Mouse (Mus musculus): ENCODE data around the gene C2cd3. TPM values are rescaled to one million over a fixed set of nuclear protein-coding genes. Genes with fewer than 3 reads are reported as not detected.

The C2cd3 gene
- 46.9 and 48.8 TPM in 2 replicates for polyA plus RNA-seq (2014; fragmentation: Nextera tagmentation; extraction: Ambion mirVana)

GRCm38 (mm10) chr7:100371495-100372451 lies at the start of gene C2cd3, which contains the start of gene Ppme1:
C2cd3 (plus strand) TSS chr7:100372233.
Ppme1 (minus strand) TSS chr7:100372307.
- ATAC-seq (replicated peaks; ENCODE audit: low FRiP score), result peak; percentile 97
- Histone ChIP-seq H3K27me3 (ENCODE audit: control insufficient read depth, insufficient read depth, low read length) (no peaks in the 10 kb centered on the region), H3K4me3 (ENCODE audit: low read depth, low read length) (peak within 1 kb of the TSS; percentile 74)

DNA sequence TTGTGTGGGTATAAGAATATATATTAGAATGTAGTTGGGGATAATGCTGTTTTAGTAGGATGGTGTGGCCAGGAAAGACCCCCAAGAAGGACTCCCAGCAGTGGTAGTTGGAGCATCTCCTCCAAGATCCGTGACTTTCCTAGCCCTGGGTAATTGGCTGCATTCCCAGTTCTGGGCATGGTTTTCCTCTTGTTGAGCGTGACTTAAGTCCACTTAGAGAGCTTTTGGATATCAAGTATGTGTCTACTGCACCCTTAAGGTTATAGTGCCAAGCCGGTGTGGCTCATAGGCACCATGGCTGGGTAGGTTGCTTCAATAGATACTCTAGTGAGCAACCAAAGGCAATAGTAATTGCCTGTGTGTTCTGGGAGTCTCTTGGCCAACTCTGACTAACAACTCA lies 48.3 kb upstream of the C2cd3 start:
- DNase-seq (ENCODE audit: low spot score), result no peak
- no peak overlapping the region for H3K27ac ChIP-seq (ENCODE audit: low read depth, low read length)
- no peak overlapping the region for H3K4me3 ChIP-seq (ENCODE audit: low read depth, low read length)
- no peaks in the 10 kb centered on the region for H3K27me3 ChIP-seq (ENCODE audit: control insufficient read depth, insufficient read depth, low read length)
- no peaks in the 10 kb centered on the region for H3K4me1 ChIP-seq (replicated peaks; ENCODE audit: control insufficient read depth, insufficient read depth, low read length)
- H3K36me3 ChIP-seq (ENCODE audit: control insufficient read depth, insufficient read depth, low read length), result no peaks in the 10 kb centered on the region; the same call in 1 of the 2 replicates
- 98% methylated on average over 3 of the region's 3 CpGs for WGBS
- ATAC-seq (replicated peaks; ENCODE audit: low FRiP score), result no peak
- no peak overlapping the region for H3K4me2 ChIP-seq (ENCODE audit: low read depth, low read length, severe bottlenecking)
- no peaks in the 10 kb centered on the region for H3K9me3 ChIP-seq (ENCODE audit: control insufficient read depth, low read length)
- no peak overlapping the region for H3K9ac ChIP-seq (ENCODE audit: low read length)

More at GRCm38 (mm10) chr7:100371495-100372451, at the start of gene C2cd3, which contains the start of gene Ppme1:
- WGBS, result under 1% methylated on average over 53 of the region's 54 CpGs
- H3K4me2 ChIP-seq (ENCODE audit: low read depth, low read length, severe bottlenecking), result peak within 1 kb of the TSS; percentile 67
- peak within 1 kb of the TSS; percentile 90 for H3K27ac ChIP-seq (ENCODE audit: low read depth, low read length)
- no peaks in the 10 kb centered on the region; the same call in 1 of the 2 replicates for H3K36me3 ChIP-seq (ENCODE audit: control insufficient read depth, insufficient read depth, low read length)
- peak within 1 kb of the TSS; percentile 85 for H3K9ac ChIP-seq (ENCODE audit: low read length)
- H3K4me1 ChIP-seq (replicated peaks; ENCODE audit: control insufficient read depth, insufficient read depth, low read length), result peaks cover 4% of the 10 kb centered on the region; the same call in 1 of the 2 replicates
- H3K9me3 ChIP-seq (ENCODE audit: control insufficient read depth, low read length), result no peaks in the 10 kb centered on the region
- peak; percentile 100 for DNase-seq (ENCODE audit: low spot score)

DNA sequence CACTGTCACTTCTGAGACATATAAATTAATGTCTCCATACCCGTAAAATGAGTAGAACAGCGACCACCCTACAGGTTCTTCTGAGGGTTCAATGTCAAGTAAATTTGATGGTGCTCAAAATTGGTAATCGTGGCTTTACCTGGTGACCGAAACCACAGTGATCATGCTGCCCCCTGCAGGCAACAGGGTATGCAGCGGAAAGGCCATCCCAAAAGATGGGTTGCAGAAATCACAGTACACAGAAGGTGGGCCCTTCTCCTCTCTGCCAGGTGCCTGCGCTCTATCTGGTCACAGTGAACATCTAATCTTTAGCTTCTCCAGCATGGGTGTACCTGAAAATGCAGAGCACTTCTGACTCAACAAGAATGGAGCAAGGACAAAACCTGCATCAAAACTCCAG lies 46.6 kb upstream of the C2cd3 start:
- no peaks in the 10 kb centered on the region for H3K27me3 ChIP-seq (ENCODE audit: control insufficient read depth, insufficient read depth, low read length)
- DNase-seq (ENCODE audit: low spot score), result peak; percentile 64
- H3K9ac ChIP-seq (ENCODE audit: low read length), result no peak overlapping the region
- no peaks in the 10 kb centered on the region for H3K9me3 ChIP-seq (ENCODE audit: control insufficient read depth, low read length)
- 84% methylated on average over 6 of the region's 6 CpGs for WGBS
- ATAC-seq (replicated peaks; ENCODE audit: low FRiP score), result no peak
- no peaks in the 10 kb centered on the region; the same call in 1 of the 2 replicates for H3K36me3 ChIP-seq (ENCODE audit: control insufficient read depth, insufficient read depth, low read length)
- H3K4me2 ChIP-seq (ENCODE audit: low read depth, low read length, severe bottlenecking), result no peak overlapping the region
- H3K27ac ChIP-seq (ENCODE audit: low read depth, low read length), result no peak overlapping the region
- no peak overlapping the region for H3K4me3 ChIP-seq (ENCODE audit: low read depth, low read length)
- H3K4me1 ChIP-seq (replicated peaks; ENCODE audit: control insufficient read depth, insufficient read depth, low read length), result no peaks in the 10 kb centered on the region

DNA sequence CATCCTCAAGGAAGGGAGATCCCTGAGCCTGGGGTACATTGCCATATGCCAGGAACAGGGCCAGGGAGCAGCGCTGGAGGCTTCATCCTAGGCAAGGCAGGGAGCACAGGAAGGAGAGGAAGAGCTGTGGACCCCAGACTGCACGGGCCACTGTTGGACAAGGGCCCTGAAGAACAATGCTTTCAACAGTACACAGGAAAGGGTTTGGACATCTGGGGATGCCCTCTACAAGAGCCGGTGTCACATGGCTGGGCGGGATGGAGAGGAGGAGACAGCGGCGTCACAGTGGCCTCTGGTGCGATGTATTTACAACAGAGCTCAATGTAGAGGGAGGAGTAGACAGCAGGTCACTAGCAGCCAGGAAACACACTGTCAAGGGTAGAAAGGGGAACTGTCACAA lies 44.5 kb upstream of the C2cd3 start:
- no peak overlapping the region for H3K27ac ChIP-seq (ENCODE audit: low read depth, low read length)
- H3K9me3 ChIP-seq (ENCODE audit: control insufficient read depth, low read length), result no peaks in the 10 kb centered on the region
- H3K27me3 ChIP-seq (ENCODE audit: control insufficient read depth, insufficient read depth, low read length), result no peaks in the 10 kb centered on the region
- no peak overlapping the region for H3K4me3 ChIP-seq (ENCODE audit: low read depth, low read length)
- 90% methylated on average over 7 of the region's 7 CpGs for WGBS
- ATAC-seq (replicated peaks; ENCODE audit: low FRiP score), result no peak
- no peak for DNase-seq (ENCODE audit: low spot score)
- peaks cover 3% of the 10 kb centered on the region; the same call in 1 of the 2 replicates for H3K36me3 ChIP-seq (ENCODE audit: control insufficient read depth, insufficient read depth, low read length)
- H3K4me1 ChIP-seq (replicated peaks; ENCODE audit: control insufficient read depth, insufficient read depth, low read length), result no peaks in the 10 kb centered on the region
- no peak overlapping the region for H3K4me2 ChIP-seq (ENCODE audit: low read depth, low read length, severe bottlenecking)
- no peak overlapping the region for H3K9ac ChIP-seq (ENCODE audit: low read length)

DNA sequence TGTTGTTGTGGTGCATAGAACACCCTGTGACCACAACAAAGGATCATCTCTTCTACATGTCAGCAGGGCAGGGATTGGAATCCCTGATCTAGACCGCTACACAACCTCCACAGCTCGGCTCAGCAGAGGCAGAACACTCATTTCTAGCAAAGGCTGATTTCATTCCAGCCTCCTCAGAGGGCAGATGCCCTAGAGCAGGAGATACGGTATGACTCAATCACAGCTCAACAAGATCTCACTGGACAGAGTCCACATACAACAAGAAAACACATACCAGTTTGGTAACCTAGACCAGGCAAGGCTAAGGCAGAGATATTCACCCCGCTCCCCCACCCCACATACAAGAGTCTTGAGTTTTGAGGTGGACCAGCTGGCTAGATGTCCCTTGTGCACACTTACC lies 43.4 kb upstream of the C2cd3 start:
- Histone ChIP-seq H3K4me1 (replicated peaks; ENCODE audit: control insufficient read depth, insufficient read depth, low read length) (no peaks in the 10 kb centered on the region), H3K27ac (ENCODE audit: low read depth, low read length) (no peak overlapping the region), H3K9ac (ENCODE audit: low read length) (no peak overlapping the region), H3K4me3 (ENCODE audit: low read depth, low read length) (no peak overlapping the region), H3K4me2 (ENCODE audit: low read depth, low read length, severe bottlenecking) (no peak overlapping the region), H3K27me3 (ENCODE audit: control insufficient read depth, insufficient read depth, low read length) (no peaks in the 10 kb centered on the region), H3K36me3 (ENCODE audit: control insufficient read depth, insufficient read depth, low read length) (peaks cover 3% of the 10 kb centered on the region; the same call in 1 of the 2 replicates), H3K9me3 (ENCODE audit: control insufficient read depth, low read length) (no peaks in the 10 kb centered on the region)
- DNase-seq (ENCODE audit: low spot score) (no peak), ATAC-seq (replicated peaks; ENCODE audit: low FRiP score) (no peak)
- 96% methylated on average over 4 of the region's 4 CpGs for WGBS

- no peak overlapping the region for H3K4me2 ChIP-seq (ENCODE audit: low read depth, low read length, severe bottlenecking)
- H3K27ac ChIP-seq (ENCODE audit: low read depth, low read length), result no peak overlapping the region
- H3K9ac ChIP-seq (ENCODE audit: low read length), result no peak overlapping the region
- DNase-seq (ENCODE audit: low spot score) (no peak), ATAC-seq (replicated peaks; ENCODE audit: low FRiP score) (no peak)
- H3K9me3 ChIP-seq (ENCODE audit: control insufficient read depth, low read length), result no peaks in the 10 kb centered on the region
- WGBS, result 93% methylated on average over 3 of the region's 3 CpGs
- peaks cover 6% of the 10 kb centered on the region; the same call in 1 of the 2 replicates for H3K36me3 ChIP-seq (ENCODE audit: control insufficient read depth, insufficient read depth, low read length)
- H3K4me1 ChIP-seq (replicated peaks; ENCODE audit: control insufficient read depth, insufficient read depth, low read length), result no peaks in the 10 kb centered on the region
- H3K27me3 ChIP-seq (ENCODE audit: control insufficient read depth, insufficient read depth, low read length), result no peaks in the 10 kb centered on the region
- H3K4me3 ChIP-seq (ENCODE audit: low read depth, low read length), result no peak overlapping the region
These were observed 40.8 kb upstream of the C2cd3 start for GRCm38 (mm10) chr7:100331269-100331668.

DNA sequence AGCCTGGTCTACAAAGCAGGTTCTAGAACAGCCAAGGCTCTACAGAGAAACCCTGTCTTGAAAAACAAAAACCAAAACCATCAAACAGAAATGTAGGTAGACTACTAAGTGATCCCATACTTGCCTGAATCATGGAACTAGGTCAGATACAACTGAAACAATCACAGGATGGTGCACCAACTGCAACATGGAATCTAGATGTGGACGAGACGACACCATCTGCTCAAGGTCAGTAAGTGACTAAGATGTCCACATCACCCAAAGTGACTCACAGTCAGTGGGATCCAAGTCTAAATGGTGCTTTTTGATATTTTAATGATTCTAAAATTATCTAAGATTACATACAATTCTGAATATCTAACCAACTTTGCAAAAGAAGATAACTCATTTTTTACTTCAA lies 36.1 kb upstream of the C2cd3 start:
- Histone ChIP-seq H3K9me3 (ENCODE audit: control insufficient read depth, low read length) (no peaks in the 10 kb centered on the region), H3K36me3 (ENCODE audit: control insufficient read depth, insufficient read depth, low read length) (peaks cover 6% of the 10 kb centered on the region; the same call in 1 of the 2 replicates), H3K27me3 (ENCODE audit: control insufficient read depth, insufficient read depth, low read length) (no peaks in the 10 kb centered on the region), H3K4me3 (ENCODE audit: low read depth, low read length) (no peak overlapping the region), H3K4me2 (ENCODE audit: low read depth, low read length, severe bottlenecking) (no peak overlapping the region), H3K27ac (ENCODE audit: low read depth, low read length) (no peak overlapping the region), H3K4me1 (replicated peaks; ENCODE audit: control insufficient read depth, insufficient read depth, low read length) (no peaks in the 10 kb centered on the region), H3K9ac (ENCODE audit: low read length) (no peak overlapping the region)
- WGBS, result 94% methylated on average over 2 of the region's 2 CpGs
- ATAC-seq (replicated peaks; ENCODE audit: low FRiP score) (no peak), DNase-seq (ENCODE audit: low spot score) (no peak)

- Histone ChIP-seq H3K4me2 (ENCODE audit: low read depth, low read length, severe bottlenecking) (no peak overlapping the region), H3K4me3 (ENCODE audit: low read depth, low read length) (no peak overlapping the region), H3K27ac (ENCODE audit: low read depth, low read length) (no peak overlapping the region), H3K36me3 (ENCODE audit: control insufficient read depth, insufficient read depth, low read length) (no peaks in the 10 kb centered on the region), H3K27me3 (ENCODE audit: control insufficient read depth, insufficient read depth, low read length) (no peaks in the 10 kb centered on the region), H3K4me1 (replicated peaks; ENCODE audit: control insufficient read depth, insufficient read depth, low read length) (no peaks in the 10 kb centered on the region), H3K9me3 (ENCODE audit: control insufficient read depth, low read length) (no peaks in the 10 kb centered on the region), H3K9ac (ENCODE audit: low read length) (no peak overlapping the region)
- DNase-seq (ENCODE audit: low spot score) (no peak), ATAC-seq (replicated peaks; ENCODE audit: low FRiP score) (no peak)
- 87% methylated on average over 4 of the region's 4 CpGs for WGBS
These were observed 17.0 kb upstream of the C2cd3 start for GRCm38 (mm10) chr7:100354984-100355383.
